Mouse (Mus musculus): ENCODE measurements at regions not wholly inside any gene's neighbourhood (a gene's known extent, or its start where the extent isn't known, plus 50 kb on each side); places are given as distances from the start of the nearest gene placed in this dataset.

DNA sequence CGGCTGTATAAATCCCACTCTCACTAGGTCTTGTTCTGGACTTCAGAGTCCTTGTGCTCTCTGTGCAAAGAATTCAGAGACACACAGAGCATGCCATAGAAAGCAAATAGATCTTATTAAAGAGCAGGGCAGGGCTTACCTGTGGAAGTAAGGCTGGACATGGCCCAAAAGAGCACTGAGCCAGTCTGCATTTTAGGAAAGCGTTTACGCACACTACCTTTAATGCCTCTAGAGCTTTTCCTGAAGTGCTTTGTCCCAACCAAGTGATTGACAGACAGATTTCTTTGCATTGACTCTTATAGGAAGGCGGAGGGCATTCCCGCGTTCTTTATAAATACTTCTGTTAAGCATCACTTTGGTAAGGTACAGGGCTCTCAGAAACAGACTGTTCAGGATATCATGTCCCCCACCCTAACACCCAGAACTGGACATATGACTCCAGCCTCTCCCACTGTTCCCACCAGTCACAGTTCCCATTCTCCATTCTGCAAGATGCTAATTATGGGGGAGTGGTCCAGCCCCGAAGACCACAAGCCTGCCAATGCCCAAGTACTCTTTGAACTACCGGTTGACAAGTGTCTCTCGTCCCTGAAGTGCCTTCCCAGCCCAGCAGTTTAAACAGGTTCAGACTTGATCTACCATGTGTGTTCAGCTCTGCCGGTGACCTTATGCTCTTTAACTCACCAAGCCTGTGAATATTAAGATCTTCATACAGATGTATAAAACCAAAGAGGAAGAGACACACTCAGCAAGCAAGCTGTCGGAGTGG, 369.7 kb downstream of the Etnk1 start:
- no peak for DNase-seq (ENCODE audit: low spot score in 2 of 2)

DNA sequence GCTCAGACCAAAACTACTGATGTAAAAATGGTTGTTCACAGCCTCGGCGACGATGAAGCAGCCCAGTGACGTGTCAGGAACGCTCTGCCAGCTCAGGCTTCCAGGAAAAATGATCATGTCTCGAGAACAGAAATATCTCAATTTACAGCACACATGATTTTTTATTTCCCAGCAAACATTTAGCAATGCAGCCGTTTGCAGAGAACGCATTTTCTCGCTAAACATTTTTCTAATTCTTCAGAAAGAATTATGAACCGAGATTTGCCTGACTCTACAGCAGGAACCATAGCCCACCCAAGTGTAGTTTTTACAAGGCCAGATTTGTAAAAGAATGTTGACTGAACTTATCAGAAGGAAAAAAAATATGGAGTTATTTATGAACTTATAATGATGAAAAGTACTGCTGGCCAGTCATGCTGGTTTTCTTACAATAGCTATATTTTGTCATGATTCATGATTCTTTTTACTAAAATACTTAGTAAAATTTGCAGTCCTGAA, 380.4 kb downstream of the Etnk1 start:
- no peak for DNase-seq (ENCODE audit: low spot score in 2 of 2)

DNA sequence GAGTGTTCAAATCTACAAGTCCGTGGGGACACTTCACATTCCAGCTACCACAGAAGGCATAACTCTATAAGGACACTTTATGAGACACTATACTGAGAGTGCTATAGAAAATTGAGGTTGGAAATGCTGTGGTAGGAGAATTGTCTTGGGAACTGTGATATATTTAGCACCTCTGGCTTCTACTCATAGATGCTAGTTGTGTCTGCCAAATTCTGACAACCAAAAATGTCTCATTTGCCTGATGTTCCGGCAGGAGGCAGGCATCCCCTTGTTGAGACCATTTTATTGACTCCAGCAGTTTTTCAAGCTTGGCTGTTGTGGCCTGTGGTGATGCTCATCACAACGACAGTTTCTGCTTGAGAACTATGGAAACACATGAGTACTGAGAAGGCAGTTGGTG, 387.9 kb downstream of the Etnk1 start:
- DNase-seq (ENCODE audit: low spot score in 2 of 2): no peak

DNA sequence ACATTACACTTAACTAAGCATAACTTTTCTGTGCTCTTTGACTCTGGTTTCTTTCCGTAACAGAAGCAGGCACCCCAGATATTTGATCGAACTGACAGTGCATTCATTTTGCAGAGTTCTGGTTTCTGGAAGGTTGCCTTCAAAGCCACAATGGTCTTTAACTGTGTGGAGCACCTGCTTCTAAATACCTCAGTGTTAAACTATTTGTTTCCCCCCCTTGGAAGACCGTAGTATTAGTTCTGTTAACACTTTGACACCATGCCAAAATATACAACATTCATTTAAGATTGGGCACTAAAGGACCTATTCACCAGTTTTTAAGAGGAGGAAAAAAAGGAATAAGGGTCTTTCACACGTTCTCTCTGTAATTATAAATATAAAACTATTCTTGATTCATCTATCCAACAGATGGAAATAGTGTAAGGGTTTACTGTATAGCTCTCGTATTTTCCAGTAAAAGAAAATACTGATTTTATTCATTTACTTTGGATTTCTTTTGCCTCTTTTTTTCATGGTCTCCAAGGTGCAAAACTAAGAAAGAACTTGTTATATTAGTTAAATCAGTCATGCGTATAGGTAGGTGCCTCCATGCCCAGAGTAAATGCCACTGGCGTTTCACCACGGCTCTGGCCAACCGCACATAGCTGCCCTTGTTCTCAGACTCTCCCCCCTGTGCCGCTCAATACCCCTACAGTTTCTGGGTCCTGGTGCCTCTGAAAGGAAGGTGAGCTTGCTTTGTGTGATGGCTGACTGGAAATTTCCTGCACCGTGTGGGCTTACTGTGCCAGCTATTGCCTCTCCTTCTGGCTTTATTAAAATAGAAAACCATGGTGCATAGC, 391.2 kb downstream of the Etnk1 start:
- no peak for DNase-seq (ENCODE audit: low spot score in 2 of 2)

DNA sequence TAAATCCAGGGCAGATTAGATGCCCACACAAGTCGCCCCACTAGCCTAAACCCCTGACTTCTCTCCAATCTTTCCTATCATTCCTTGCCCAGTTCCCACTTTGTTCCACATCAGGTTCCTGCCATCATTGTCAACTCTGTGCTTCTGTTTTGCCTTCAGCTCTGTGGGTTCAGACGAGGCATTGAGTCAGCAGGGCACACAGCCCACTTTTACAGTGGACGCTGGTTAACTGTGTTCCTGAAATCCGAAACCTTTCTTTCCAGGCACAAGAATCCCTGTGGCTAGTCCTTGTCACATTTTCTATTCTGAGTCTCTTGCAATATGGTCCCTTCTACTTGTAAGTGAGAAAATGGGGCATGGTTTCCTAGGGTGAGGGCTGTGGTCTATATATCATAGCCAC, 392.3 kb downstream of the Etnk1 start:
- DNase-seq (ENCODE audit: low spot score in 2 of 2): no peak

DNA sequence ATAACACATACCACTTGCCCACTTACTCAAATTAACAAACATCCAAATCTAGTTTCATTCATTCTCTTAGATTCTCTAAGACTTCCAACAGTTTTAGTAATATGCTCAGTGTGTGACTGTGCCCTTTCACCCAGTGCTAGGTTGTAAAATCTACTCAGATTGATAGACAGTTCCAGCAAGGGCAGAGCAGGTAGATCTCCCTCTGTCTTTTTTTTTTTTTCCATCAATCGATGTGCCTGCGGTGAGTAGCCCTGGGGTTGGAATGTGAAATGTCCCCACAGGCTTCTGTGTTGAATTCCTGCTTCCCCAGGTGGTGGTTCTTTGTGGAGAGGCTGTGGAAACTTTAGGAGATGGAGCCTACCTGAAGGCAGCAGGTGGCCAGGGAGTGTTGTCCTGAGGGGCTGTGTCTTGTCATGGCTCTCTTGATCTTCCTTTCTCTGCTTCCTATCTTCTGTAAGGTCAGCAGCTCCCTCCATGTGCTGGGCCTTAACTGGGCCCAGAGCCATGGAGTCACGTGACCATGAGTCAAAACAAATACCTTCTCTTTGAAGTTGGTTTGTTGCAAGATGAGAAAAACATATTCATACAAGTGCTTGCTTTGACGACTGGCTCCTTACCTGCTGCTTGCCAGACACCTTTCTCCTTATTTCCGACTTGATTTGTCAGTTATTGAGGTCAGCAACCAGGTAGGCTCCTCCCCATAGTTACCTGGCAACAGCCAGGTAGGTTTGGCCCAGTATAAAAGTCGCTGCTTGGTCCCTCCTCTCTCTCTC, 394.5 kb downstream of the Etnk1 start:
- DNase-seq (ENCODE audit: low spot score in 2 of 2): no peak

DNA sequence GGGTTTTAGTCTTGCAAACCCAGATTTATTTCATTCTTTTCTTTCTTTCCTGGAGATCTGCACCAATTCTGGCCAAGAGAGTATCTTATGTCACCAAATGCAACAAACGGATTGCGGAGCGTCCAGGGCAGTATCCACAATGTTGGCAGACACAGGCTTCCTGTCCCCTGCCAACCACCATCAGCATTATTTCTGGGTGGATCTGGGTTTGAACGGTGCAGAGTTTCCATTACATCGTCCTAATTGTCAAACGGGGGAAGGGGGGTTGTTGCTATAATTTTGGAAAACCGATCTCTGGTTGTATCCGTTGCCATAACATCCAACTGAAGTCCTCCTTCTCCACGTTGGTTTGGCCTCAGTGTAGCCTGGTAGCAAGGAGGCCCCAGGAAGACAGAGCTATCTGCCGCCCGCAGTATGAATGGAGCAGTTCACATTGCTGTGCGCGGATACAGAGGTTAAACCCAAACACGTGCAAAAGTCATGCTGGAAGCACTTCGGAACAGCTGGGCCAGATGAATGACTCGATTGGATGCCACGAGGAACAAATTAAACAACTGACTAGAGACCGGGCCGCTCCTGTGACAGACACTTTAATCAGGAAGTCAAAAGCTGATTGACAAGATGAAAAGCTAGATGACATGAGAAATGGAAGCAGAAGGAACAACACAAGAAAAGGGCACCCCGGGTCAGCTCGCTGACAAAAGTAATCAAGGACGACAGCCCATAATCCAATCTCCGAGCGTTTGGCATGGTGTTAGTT, 404.5 kb downstream of the Etnk1 start:
- no peak for DNase-seq (ENCODE audit: low spot score in 2 of 2)

DNA sequence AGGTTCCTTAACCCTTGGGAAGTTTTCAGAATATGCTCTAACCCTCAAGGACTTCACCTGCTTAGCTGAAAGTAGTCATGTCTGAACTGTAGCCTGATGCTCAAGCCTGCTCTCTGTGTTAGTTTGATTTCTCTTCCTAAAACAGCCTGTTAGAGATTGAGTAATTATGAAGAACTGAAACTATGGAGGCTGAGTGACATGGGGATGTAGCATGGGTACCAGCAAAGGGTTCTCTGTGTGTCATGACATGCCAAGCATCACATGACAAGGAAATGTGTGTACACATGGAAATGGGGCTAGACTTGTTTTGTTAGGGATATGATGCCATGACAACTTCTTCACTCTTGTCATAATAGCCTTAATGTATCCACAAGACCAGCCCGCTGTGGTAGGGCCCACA, 412.2 kb downstream of the Etnk1 start:
- DNase-seq (ENCODE audit: low spot score in 2 of 2): no peak

DNA sequence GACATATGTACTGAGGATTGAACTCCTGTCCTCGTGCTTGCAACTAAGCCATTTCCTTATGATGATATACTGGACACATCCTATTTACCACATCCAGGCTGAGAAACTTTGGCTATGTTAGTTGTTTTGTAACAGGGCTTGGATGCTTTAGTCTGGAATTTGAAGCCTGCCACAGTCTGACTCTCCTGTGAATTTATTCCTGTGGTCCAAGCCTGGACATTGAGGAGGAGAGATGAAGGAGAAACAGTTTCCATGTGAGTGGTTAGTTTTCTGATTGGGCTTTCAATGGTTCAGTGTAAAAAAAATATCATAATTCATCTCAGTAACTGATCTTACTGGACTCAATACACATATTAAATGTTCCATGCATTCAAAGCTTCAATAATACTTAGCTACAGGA, 422.6 kb downstream of the Etnk1 start:
- no peak for DNase-seq (ENCODE audit: low spot score in 2 of 2)

DNA sequence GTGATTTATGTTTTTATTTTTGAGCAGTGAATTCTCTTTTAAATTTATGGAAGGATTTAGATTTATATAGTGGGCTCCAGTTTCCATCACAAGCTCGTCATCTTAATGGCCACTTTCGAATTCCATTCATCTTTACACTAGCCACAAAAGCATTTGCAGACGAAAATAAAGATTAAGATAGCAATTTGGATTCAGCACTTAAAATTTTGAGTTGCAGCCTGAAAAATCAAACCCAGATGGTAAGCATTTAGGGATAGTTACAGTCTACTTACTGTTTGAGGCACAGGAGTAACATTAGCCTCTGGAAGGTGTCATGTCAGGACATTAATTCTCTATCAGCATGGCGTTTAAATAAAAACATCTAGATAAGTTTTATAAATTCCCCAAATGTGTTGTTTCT, 423.2 kb downstream of the Etnk1 start:
- no peak for DNase-seq (ENCODE audit: low spot score in 2 of 2)

DNA sequence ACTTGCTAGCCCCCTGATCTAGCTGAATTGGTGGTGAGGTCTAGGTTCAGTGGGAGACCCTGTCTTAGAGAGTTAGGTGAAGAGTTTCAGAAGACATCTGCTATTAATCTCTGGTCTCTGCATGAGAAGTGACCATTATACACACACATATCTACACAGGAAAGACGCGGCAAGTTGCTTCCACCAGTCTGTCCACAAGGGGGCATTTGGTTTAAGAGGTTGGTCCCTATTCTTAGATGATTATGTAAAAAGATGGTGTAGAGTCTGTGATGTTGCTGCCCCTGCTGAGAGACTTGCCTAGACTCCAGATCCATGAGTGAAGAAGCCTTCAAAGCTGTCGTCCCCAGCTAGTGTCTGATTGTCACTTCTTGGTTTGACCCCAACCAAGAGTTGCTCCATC, 425.5 kb downstream of the Etnk1 start:
- DNase-seq (ENCODE audit: low spot score in 2 of 2): no peak

DNA sequence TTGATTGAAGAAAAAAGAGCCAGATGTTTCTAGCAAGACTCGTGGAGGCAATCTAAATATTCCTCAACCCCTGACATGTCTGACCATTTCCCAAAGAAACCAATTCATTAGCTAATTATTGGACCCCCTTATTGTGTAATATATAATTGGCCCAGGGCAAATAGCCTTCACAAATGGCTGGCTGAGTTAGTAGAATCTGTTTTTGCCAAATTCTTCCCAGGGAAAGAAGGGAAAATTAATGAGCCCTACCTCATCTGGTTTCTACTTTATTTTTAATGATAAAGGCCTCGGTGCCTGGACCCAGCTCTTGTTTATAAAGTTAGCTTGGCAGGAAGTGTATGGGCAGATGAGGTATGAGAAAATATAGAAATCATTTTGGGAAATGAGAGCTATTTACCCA, 428.5 kb downstream of the Etnk1 start:
- DNase-seq (ENCODE audit: low spot score in 2 of 2): no peak

DNA sequence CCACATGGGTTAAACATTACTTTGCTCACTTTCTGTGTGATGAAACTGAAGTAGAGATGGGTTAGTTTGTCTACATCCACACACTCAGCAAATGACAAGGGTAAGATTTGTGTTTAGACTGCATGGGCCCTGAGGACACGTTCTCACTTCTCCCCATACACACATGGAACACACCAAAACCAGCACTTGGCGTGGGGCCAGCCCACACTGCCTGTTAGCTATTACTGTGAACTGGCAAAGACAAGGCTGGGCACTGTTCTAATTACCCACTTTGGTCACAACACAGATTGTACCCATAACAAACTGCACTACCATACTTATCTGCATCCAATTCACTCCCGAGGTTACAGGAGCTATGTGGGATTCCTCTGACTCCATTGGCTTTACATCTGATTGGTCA, 430.4 kb downstream of the Etnk1 start:
- no peak for DNase-seq (ENCODE audit: low spot score in 2 of 2)

DNA sequence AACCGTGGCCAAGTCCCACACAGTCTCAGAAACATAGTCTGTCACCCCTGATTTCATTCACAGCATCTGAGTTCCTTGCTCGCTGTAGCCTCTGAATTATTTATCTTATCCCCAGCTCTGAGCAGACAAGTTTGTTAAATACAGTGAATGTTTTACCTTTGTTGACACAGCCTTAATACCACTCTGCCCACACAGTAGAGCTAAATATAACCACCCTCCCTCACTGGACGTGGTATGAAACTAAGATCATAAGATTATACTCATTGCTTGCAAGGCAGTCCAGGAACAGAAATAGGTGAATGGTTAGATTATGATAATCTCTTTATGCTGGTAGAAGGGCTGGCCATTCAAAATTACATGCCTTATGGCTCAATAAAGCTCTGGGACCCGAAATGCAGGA, 431.9 kb downstream of the Etnk1 start:
- no peak for DNase-seq (ENCODE audit: low spot score in 2 of 2)

DNA sequence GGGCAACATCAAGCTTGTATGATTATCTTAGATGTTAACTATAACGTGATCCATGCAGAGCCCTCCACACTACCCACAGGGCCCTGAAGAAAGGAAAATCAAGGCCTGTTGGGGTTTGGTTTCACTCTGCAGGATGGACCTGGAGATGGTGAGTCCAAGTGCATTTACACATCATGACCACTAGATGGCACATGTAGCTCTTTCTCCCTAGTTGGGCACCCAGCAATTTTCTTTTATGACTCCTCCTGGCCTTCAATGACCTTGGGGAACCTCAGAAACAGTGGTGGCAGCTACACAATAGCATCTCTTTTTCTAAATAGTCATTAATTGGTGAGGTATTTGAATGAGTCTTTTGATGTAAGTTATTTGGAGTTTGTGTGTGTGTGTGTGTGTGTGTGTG, 442.1 kb downstream of the Etnk1 start:
- peak in 1 of 2 experiments; percentile 21 for DNase-seq (ENCODE audit: low spot score in 2 of 2)

DNA sequence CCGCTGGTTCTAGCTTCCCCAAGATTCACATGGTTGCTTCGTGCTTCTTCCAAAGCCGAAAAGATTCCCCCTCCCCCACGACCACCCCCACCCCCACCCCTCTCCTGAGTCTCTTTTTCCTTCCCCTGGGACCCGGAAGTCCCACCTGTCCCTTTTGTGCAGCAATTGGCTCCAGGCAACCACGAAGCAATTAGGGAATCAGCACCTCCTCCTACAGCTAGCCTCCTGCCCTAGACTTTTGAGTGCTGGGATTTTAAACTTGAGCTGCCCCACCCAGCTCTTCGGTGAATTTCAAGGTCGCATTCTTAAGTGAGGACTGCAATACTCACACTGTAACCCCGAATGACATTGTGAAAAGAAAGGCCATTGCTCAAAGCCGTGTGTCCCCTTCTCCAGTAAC, 445.9 kb downstream of the Etnk1 start:
- no peak for DNase-seq (ENCODE audit: low spot score in 2 of 2)

DNA sequence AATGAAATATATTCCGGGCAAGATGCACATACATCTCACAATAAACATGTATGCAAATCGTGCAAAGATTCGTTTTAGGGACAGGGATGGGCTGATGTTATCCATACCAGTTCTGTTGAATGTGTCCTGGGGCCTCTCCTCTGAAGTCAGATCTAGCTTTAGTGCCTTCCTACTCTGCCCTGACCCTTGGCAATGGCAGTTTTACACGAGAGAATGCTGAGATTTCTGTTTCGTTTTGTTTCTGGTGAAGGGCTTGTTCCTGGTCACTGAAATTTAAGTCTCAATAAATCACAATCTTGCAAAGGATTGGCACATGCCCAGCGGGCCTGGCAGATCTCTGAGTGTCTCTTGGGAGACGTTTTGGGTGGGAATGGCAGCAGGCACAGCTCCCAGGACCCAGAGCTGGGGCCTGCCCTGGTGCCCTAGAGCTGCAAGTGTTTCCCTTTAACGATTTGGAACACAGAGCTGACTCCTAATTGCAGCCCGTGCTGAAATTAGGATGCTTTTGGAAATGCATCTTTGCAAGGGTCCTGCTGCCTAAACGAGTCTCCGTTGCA, 447.5 kb downstream of the Etnk1 start:
- no peak for DNase-seq (ENCODE audit: low spot score in 2 of 2)

DNA sequence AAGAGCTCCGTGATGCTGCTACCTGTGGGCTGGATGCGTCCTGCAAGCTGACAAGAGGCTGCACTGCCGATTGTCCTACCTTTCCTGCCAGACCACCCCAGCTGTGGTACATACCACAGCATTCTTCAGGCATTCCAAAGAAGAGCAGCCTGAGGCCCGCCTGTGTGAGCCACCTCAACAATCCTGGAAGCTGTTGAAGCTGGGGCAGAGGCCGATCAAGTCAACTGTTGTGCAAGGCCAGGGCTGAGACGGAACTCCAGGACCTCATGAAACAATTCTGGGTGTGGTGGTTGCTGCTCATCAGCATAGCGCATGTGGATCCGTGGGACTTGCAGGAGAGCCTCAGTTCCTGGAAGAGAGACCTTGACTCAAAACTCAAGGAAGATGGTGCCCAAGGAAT, 448.3 kb downstream of the Etnk1 start:
- DNase-seq (ENCODE audit: low spot score in 2 of 2): no peak

DNA sequence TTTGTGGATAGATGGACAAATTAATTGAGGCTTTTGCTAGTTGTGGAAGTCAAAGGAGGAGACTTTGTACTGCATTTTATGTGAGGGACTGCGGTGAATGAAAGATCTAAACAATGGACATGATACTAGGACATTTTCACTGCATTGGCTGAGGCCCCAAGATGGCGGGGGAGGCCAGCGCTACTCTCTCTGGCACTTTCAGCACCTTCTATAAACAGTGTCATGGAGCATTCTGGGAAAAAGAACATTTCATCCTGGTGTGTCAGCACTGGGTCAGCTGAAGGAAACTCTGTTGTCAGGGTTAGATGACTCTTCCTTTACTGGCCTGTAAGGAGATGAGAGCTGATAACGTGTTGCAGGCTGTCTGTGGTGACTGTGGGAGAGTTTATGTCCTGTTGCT, 449.4 kb downstream of the Etnk1 start:
- no peak for DNase-seq (ENCODE audit: low spot score in 2 of 2)

DNA sequence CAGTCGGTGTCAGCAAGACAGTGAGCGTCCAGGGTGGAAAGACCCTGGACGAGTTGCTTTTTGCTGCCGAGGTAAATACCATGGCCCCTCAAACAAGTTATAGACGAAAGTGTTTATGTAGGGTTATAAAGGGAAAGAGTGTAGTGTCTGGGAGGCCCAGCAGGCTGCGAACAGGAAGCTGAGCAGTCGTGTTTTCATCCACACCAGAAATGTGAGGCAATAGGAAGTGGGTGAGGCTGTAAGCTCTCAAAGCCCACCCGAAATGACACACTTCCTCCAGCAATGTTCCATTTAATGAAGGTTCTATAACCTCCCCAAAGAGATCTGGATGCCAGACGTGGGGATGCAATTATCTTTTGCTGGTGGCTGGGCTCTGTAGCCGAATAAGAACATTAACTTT, 451.5 kb downstream of the Etnk1 start:
- DNase-seq (ENCODE audit: low spot score in 2 of 2): no peak

DNA sequence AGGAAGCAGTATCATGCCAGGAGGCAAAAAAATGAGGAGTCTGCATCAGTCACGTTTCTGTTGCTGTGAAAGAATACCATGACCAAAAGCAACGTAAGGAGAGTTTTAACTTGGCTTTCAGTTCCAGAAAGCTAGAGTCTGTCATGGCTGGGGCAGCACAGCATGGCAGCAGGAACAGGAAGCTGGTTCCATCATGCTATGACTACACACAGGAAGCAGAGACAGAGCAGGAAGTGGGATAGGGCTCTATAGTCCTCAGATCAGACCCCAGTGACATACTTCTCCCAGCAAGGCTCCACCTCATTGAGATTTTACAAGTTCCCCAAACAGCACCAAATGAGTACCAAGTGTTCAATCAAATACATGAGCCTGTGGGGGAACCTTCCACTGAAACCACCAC, 453.6 kb downstream of the Etnk1 start:
- DNase-seq (ENCODE audit: low spot score in 2 of 2): no peak
